Comparison of ENCODE assay signal across 17 mouse cellular contexts in genomic region chr1:64770169-64770568, GRCm38 (mm10).
"Had no signal": no experiment of that assay in that cellular context is flagged by ENCODE, and none has a peak within 500 bp of the region (broad histone marks: within the 10 kb centered on the region; RNA-seq: fewer than 3 reads in every experiment).

No protein-coding gene starts in this region.

- H3K9ac ChIP-seq: midbrain, embryonic 12.5 days; neural tube, embryonic 13.5 days; neural tube, embryonic 15.5 days had no signal

- DNase-seq: lung, adult 18-20 months; lung, postnatal 4 days; midbrain, embryonic 14.5 days; retina, postnatal 1 day; right cerebral cortex, adult 18-20 months; right cerebral cortex, postnatal 25 days; right cerebral cortex, postnatal 4 days; spleen, adult 18-20 months; thymus, adult 18-20 months; thymus, postnatal 14 days; thymus, postnatal 36 days had no signal

- ATAC-seq: midbrain, embryonic 16.5 days had no signal

- H3K4me2 ChIP-seq: midbrain, embryonic 12.5 days; neural tube, embryonic 13.5 days; neural tube, embryonic 15.5 days had no signal

- H3K27ac ChIP-seq: midbrain, embryonic 10.5 days; midbrain, embryonic 12.5 days; neural tube, embryonic 13.5 days; neural tube, embryonic 15.5 days had no signal

- H3K27me3 ChIP-seq: neural tube, embryonic 13.5 days; neural tube, embryonic 15.5 days had no signal

- H3K4me3 ChIP-seq: midbrain, embryonic 10.5 days; midbrain, embryonic 12.5 days; myocyte; neural tube, embryonic 13.5 days; neural tube, embryonic 15.5 days had no signal

- H3K36me3 ChIP-seq: midbrain, embryonic 10.5 days; midbrain, embryonic 12.5 days; neural tube, embryonic 13.5 days; neural tube, embryonic 15.5 days had no signal

- H3K9me3 ChIP-seq: midbrain, embryonic 10.5 days; midbrain, embryonic 12.5 days; neural tube, embryonic 13.5 days; neural tube, embryonic 15.5 days had no signal

- H3K4me1 ChIP-seq: midbrain, embryonic 12.5 days; neural tube, embryonic 13.5 days; neural tube, embryonic 15.5 days had no signal
